Mouse (Mus musculus): ENCODE results near the gene Egfl8. TPM values are rescaled to one million over a fixed set of nuclear protein-coding genes. Genes with fewer than 3 reads are reported as not detected.

Egfl8 gene
- polyA plus RNA-seq, 1 experiment from 2014 or later: 0.66 TPM

- DNase-seq: no peak
- H3K9me3 ChIP-seq (ENCODE audit: low read length): no peaks in the 10 kb centered on the region
- peak overlapping the region; percentile 99 for H3K4me2 ChIP-seq (ENCODE audit: low read depth, low read length)
- peak overlapping the region; percentile 69 for H3K4me3 ChIP-seq (ENCODE audit: low read depth, low read length)
- no peak for ATAC-seq
- TF ChIP-seq CTCF (IDR thresholded peaks at IDR 0.05; ENCODE audit: low read depth) (no peak), EP300 (IDR thresholded peaks at IDR 0.05; ENCODE audit: low read depth) (no peak)
- peaks cover 67% of the 10 kb centered on the region for H3K4me1 ChIP-seq (ENCODE audit: insufficient read depth)
- H3K9ac ChIP-seq (replicated peaks): peak overlapping the region; percentile 88; the same call in 1 of the 2 replicates
- H3K27ac ChIP-seq (ENCODE audit: low read depth): peak overlapping the region; percentile 84
- WGBS (ENCODE audit: insufficient replicate concordance): 32% methylated on average over 7 of the region's 7 CpGs
- peaks cover 2% of the 10 kb centered on the region; the same call in 1 of the 2 replicates for H3K36me3 ChIP-seq (replicated peaks; ENCODE audit: insufficient read depth, low read length)
- no peaks in the 10 kb centered on the region for H3K27me3 ChIP-seq (ENCODE audit: insufficient read depth, low read length)
These were observed 26.6 kb downstream of the Egfl8 start for GRCm38 (mm10) chr17:34589206-34589605.

- Histone ChIP-seq H3K27me3 (ENCODE audit: insufficient read depth, low read length) (no peaks in the 10 kb centered on the region), H3K4me2 (ENCODE audit: low read depth, low read length) (peak overlapping the region; percentile 99), H3K4me1 (ENCODE audit: insufficient read depth) (peaks cover 63% of the 10 kb centered on the region), H3K27ac (ENCODE audit: low read depth) (peak overlapping the region; percentile 84), H3K9ac (replicated peaks) (peak overlapping the region; percentile 88; the same call in 1 of the 2 replicates), H3K4me3 (ENCODE audit: low read depth, low read length) (peak overlapping the region; percentile 69), H3K9me3 (ENCODE audit: low read length) (no peaks in the 10 kb centered on the region), H3K36me3 (replicated peaks; ENCODE audit: insufficient read depth, low read length) (no peaks in the 10 kb centered on the region)
- ATAC-seq: no peak
- WGBS (ENCODE audit: insufficient replicate concordance): 61% methylated on average over 3 of the region's 3 CpGs
- TF ChIP-seq EP300 (IDR thresholded peaks at IDR 0.05; ENCODE audit: low read depth): no peak
- no peak for TF ChIP-seq CTCF (IDR thresholded peaks at IDR 0.05; ENCODE audit: low read depth)
- DNase-seq: no peak
These were observed 27.0 kb downstream of the Egfl8 start for GRCm38 (mm10) chr17:34588767-34589166.

- ATAC-seq: no peak
- H3K4me1 ChIP-seq (ENCODE audit: insufficient read depth): peaks cover 53% of the 10 kb centered on the region
- TF ChIP-seq EP300 (IDR thresholded peaks at IDR 0.05; ENCODE audit: low read depth): no peak
- TF ChIP-seq CTCF (IDR thresholded peaks at IDR 0.05; ENCODE audit: low read depth): no peak
These were observed 28.0 kb downstream of the Egfl8 start for GRCm38 (mm10) chr17:34587814-34588213.

GRCm38 (mm10) chr17:34587423-34587811, 28.4 kb downstream of the Egfl8 start:
- peak; percentile 99 for DNase-seq
- ATAC-seq: peak; percentile 91
- no peaks in the 10 kb centered on the region for H3K36me3 ChIP-seq (replicated peaks; ENCODE audit: insufficient read depth, low read length)
- H3K9ac ChIP-seq (replicated peaks): peak overlapping the region; percentile 95
- WGBS (ENCODE audit: insufficient replicate concordance): 7% methylated on average over 34 of the region's 50 CpGs
- H3K27me3 ChIP-seq (ENCODE audit: insufficient read depth, low read length): no peaks in the 10 kb centered on the region
- TF ChIP-seq CTCF (IDR thresholded peaks at IDR 0.05; ENCODE audit: low read depth): no peak
- no peak for TF ChIP-seq EP300 (IDR thresholded peaks at IDR 0.05; ENCODE audit: low read depth)
- peak overlapping the region; percentile 84 for H3K27ac ChIP-seq (ENCODE audit: low read depth)
- peaks cover 49% of the 10 kb centered on the region for H3K4me1 ChIP-seq (ENCODE audit: insufficient read depth)
- H3K9me3 ChIP-seq (ENCODE audit: low read length): no peaks in the 10 kb centered on the region
- H3K4me2 ChIP-seq (ENCODE audit: low read depth, low read length): peak overlapping the region; percentile 99
- peak overlapping the region; percentile 87 for H3K4me3 ChIP-seq (ENCODE audit: low read depth, low read length)

More at GRCm38 (mm10) chr17:34587814-34588213, 28.0 kb downstream of the Egfl8 start:
- Histone ChIP-seq H3K27ac (ENCODE audit: low read depth) (peak overlapping the region; percentile 84), H3K4me2 (ENCODE audit: low read depth, low read length) (peak overlapping the region; percentile 99), H3K36me3 (replicated peaks; ENCODE audit: insufficient read depth, low read length) (no peaks in the 10 kb centered on the region), H3K9ac (replicated peaks) (peak overlapping the region; percentile 95), H3K27me3 (ENCODE audit: insufficient read depth, low read length) (no peaks in the 10 kb centered on the region), H3K4me3 (ENCODE audit: low read depth, low read length) (peak overlapping the region; percentile 87), H3K9me3 (ENCODE audit: low read length) (no peaks in the 10 kb centered on the region)
- no peak for DNase-seq
- 3% methylated on average over 19 of the region's 19 CpGs for WGBS (ENCODE audit: insufficient replicate concordance)

GRCm38 (mm10) chr17:34586796-34587422, 28.9 kb downstream of the Egfl8 start:
- DNase-seq (peak; percentile 91), ATAC-seq (peak; percentile 80)
- under 1% methylated on average over 37 of the region's 38 CpGs for whole genome bisulfite sequencing (ENCODE audit: insufficient replicate concordance)
- Histone ChIP-seq H3K4me1 (ENCODE audit: insufficient read depth) (peaks cover 49% of the 10 kb centered on the region), H3K36me3 (replicated peaks; ENCODE audit: insufficient read depth, low read length) (no peaks in the 10 kb centered on the region), H3K9ac (replicated peaks) (peak overlapping the region; percentile 95), H3K4me2 (ENCODE audit: low read depth, low read length) (peak overlapping the region; percentile 99), H3K27me3 (ENCODE audit: insufficient read depth, low read length) (no peaks in the 10 kb centered on the region), H3K4me3 (ENCODE audit: low read depth, low read length) (peak overlapping the region; percentile 87), H3K9me3 (ENCODE audit: low read length) (no peaks in the 10 kb centered on the region), H3K27ac (ENCODE audit: low read depth) (peak overlapping the region; percentile 84)
- TF ChIP-seq EP300 (IDR thresholded peaks at IDR 0.05; ENCODE audit: low read depth) (no peak), CTCF (IDR thresholded peaks at IDR 0.05; ENCODE audit: low read depth) (no peak)

GRCm38 (mm10) chr17:34585877-34586771, 29.6 kb downstream of the Egfl8 start:
- H3K4me3 ChIP-seq (ENCODE audit: low read depth, low read length): peak overlapping the region; percentile 87; the same call in 1 of the 2 replicates
- WGBS (ENCODE audit: insufficient replicate concordance): 39% methylated on average over 32 of the region's 32 CpGs
- no peak overlapping the region; the same call in 1 of the 2 replicates for H3K9ac ChIP-seq (replicated peaks)
- H3K4me1 ChIP-seq (ENCODE audit: insufficient read depth): peaks cover 45% of the 10 kb centered on the region
- no peak for DNase-seq
- ATAC-seq: no peak
- H3K27me3 ChIP-seq (ENCODE audit: insufficient read depth, low read length): no peaks in the 10 kb centered on the region
- peak overlapping the region; percentile 99 for H3K4me2 ChIP-seq (ENCODE audit: low read depth, low read length)
- H3K27ac ChIP-seq (ENCODE audit: low read depth): no peak overlapping the region
- no peaks in the 10 kb centered on the region for H3K36me3 ChIP-seq (replicated peaks; ENCODE audit: insufficient read depth, low read length)
- no peaks in the 10 kb centered on the region for H3K9me3 ChIP-seq (ENCODE audit: low read length)
- TF ChIP-seq EP300 (IDR thresholded peaks at IDR 0.05; ENCODE audit: low read depth) (no peak), CTCF (IDR thresholded peaks at IDR 0.05; ENCODE audit: low read depth) (no peak)
